Mouse (Mus musculus): ENCODE measurements around the gene Cep57l1.

GRCm38 (mm10) chr10:41735398-41735797 is 74.3 kb downstream of the Cep57l1 start:
- TF ChIP-seq CTCF (conservative IDR thresholded peaks at IDR 0.05; ENCODE audit: insufficient read depth, insufficient read length, low read depth, low read length) (no peak), POLR2A (IDR thresholded peaks at IDR 0.05; ENCODE audit: low read depth, low read length) (no peak)

Data from kidney, adult 2 months (tissue).